Mouse (Mus musculus) testis, adult 2 months (tissue): ENCODE results near the gene Lrsam1. TPM values are rescaled to one million over a fixed set of nuclear protein-coding genes. Genes with fewer than 3 reads are reported as not detected.

Source experiments
- H3K27ac ChIP-seq: fragments of 200-500 bp; 2 replicates; pipeline ENCODE4 v1.5.1; 2012; ENCODE audit warnings: low read depth, low read length; ENCODE audit not compliant: control insufficient read depth, insufficient read depth
- H3K27me3 ChIP-seq: fragments of 200-500 bp; 2 replicates; pipeline ENCODE4 v1.6.1; 2012; ENCODE audit warnings: mild to moderate bottlenecking, low read length, moderate library complexity; ENCODE audit not compliant: control insufficient read depth, insufficient read depth
- H3K36me3 ChIP-seq: fragments of 200-500 bp; 2 replicates; pipeline ENCODE4 v1.6.1; 2012; ENCODE audit warnings: mild to moderate bottlenecking, low read length; ENCODE audit not compliant: control insufficient read depth, insufficient read depth
- H3K4me1 ChIP-seq: fragments of 200-500 bp; 2 replicates; pipeline ENCODE4 v1.6.1; 2012; ENCODE audit warnings: low read length; ENCODE audit not compliant: control insufficient read depth, insufficient read depth
- H3K4me3 ChIP-seq: fragments of 200-500 bp; 2 replicates; pipeline ENCODE4 v1.5.1; 2012; ENCODE audit warnings: low read depth, mild to moderate bottlenecking, low read length, moderate library complexity, mixed read lengths; ENCODE audit not compliant: control insufficient read depth
- CTCF ChIP-seq: fragments of 200-500 bp; IDR thresholded peaks from 2 replicates; pipeline ENCODE4 v1.5.1; 2012; ENCODE audit warnings: low read depth, mild to moderate bottlenecking, inconsistent platforms, low read length, moderate library complexity; ENCODE audit not compliant: control insufficient read depth, insufficient read depth, insufficient replicate concordance
- POLR2A ChIP-seq: fragments of 200-500 bp; IDR thresholded peaks from 2 replicates; pipeline ENCODE4 v1.6.1; 2012; ENCODE audit warnings: low read depth, mild to moderate bottlenecking, inconsistent platforms, low read length, moderate library complexity; ENCODE audit not compliant: control insufficient read depth
- polyA plus RNA-seq: library from polyadenylated mRNA; depleted of rRNA; stranded (reverse); fragments of >200 nt; gene quantifications from 2 replicates; pipeline ENCODE4 v1.2.3, GENCODE M21; 2012

Gene Lrsam1
- polyA plus RNA-seq, 1 experiment = 5.3 TPM

- no peaks in the 10 kb centered on the region for H3K27me3 ChIP-seq
- peak; percentile 51; the same call in 1 of the 2 replicates for TF ChIP-seq CTCF
- peak; percentile 96 for TF ChIP-seq POLR2A
- peak overlapping the region; percentile 96 for H3K4me3 ChIP-seq
- H3K36me3 ChIP-seq = no peaks in the 10 kb centered on the region
- H3K4me1 ChIP-seq = peaks cover 16% of the 10 kb centered on the region
- peak overlapping the region; percentile 89 for H3K27ac ChIP-seq
Observed at GRCm38 (mm10) chr2:32966689-32967631, 5.5 kb upstream of the Lrsam1 start.

GRCm38 (mm10) chr2:32966184-32966688, 4.8 kb upstream of the Lrsam1 start:
- H3K27me3 ChIP-seq = no peaks in the 10 kb centered on the region
- TF ChIP-seq CTCF (no peak), POLR2A (no peak)
- H3K27ac ChIP-seq = peak overlapping the region; percentile 89
- H3K36me3 ChIP-seq = no peaks in the 10 kb centered on the region
- peaks cover 21% of the 10 kb centered on the region for H3K4me1 ChIP-seq
- H3K4me3 ChIP-seq = peak overlapping the region; percentile 96

- peaks cover 25% of the 10 kb centered on the region for H3K4me1 ChIP-seq
Observed at GRCm38 (mm10) chr2:32965511-32966183, 4.2 kb upstream of the Lrsam1 start.

GRCm38 (mm10) chr2:32964659-32965457, 3.4 kb upstream of the Lrsam1 start:
- no peaks in the 10 kb centered on the region for H3K27me3 ChIP-seq
- peaks cover 25% of the 10 kb centered on the region for H3K4me1 ChIP-seq
- TF ChIP-seq CTCF = no peak
- TF ChIP-seq POLR2A = no peak
- no peaks in the 10 kb centered on the region for H3K36me3 ChIP-seq
- H3K27ac ChIP-seq = no peak overlapping the region
- no peak overlapping the region for H3K4me3 ChIP-seq

More at GRCm38 (mm10) chr2:32965511-32966183, 4.2 kb upstream of the Lrsam1 start:
- Histone ChIP-seq H3K27me3 (no peaks in the 10 kb centered on the region), H3K36me3 (no peaks in the 10 kb centered on the region), H3K4me3 (no peak overlapping the region), H3K27ac (no peak overlapping the region)
- TF ChIP-seq POLR2A (no peak), CTCF (no peak)

GRCm38 (mm10) chr2:32963981-32964380, 2.6 kb upstream of the Lrsam1 start:
- TF ChIP-seq CTCF (no peak), POLR2A (no peak)
- H3K36me3 ChIP-seq = no peaks in the 10 kb centered on the region
- no peak overlapping the region for H3K4me3 ChIP-seq
- H3K27ac ChIP-seq = no peak overlapping the region
- no peaks in the 10 kb centered on the region for H3K27me3 ChIP-seq
- peaks cover 25% of the 10 kb centered on the region for H3K4me1 ChIP-seq

- H3K27ac ChIP-seq = no peak overlapping the region
- no peaks in the 10 kb centered on the region for H3K36me3 ChIP-seq
- TF ChIP-seq POLR2A (no peak), CTCF (no peak)
- H3K4me1 ChIP-seq = peaks cover 25% of the 10 kb centered on the region
- H3K27me3 ChIP-seq = no peaks in the 10 kb centered on the region
- H3K4me3 ChIP-seq = no peak overlapping the region
Observed at GRCm38 (mm10) chr2:32963544-32963943, 2.1 kb upstream of the Lrsam1 start.
